Mouse (Mus musculus): Measurements from ENCODE around the gene Nfkbil1. TPM values are rescaled to one million over a fixed set of nuclear protein-coding genes. Genes with fewer than 3 reads are reported as not detected.

Gene Nfkbil1
- polyA plus RNA-seq, 1 experiment from 2014 or later = 5.2 TPM

DNA sequence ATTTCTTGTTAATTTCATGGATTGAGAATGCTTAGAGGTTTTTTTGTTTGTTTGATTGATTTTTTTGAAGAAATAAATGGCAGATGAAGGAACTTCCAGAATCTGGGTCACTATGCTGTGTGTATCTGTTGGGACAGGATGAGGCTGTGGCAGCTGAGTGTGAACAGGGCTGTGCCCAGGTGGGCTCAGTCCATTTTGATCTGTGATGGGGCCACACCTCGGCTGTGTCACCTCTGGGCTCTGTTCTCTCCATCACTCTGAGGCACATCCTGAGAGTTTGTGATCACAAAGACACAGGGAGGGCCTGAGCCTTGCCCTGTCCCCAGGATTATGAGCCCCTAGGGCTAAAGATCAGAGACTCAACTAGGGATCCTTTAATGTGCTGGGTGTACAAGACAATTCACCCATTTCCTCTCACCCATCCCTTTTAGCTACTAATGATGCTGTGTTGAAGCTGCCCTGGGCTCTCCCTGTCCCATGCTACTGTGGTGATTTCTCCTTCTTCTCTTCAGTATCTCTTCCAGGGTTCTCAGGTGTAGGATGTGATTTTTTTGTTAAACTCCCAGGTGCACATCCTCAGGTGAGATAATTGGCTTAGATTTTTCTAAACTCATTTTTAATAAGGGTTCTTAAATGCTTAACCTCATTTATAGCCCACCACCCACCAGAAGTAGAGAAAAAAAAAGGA lies 32.0 kb upstream of the Nfkbil1 start:
- Histone ChIP-seq H3K4me3 (ENCODE audit: low read depth, low read length) (no peak overlapping the region), H3K27ac (ENCODE audit: low read depth, low read length) (no peak overlapping the region), H3K27me3 (replicated peaks; ENCODE audit: control insufficient read depth, insufficient read depth, low read length) (no peaks in the 10 kb centered on the region), H3K4me2 (ENCODE audit: low read length) (no peak overlapping the region), H3K36me3 (ENCODE audit: control insufficient read depth, insufficient read depth, low read length) (no peaks in the 10 kb centered on the region), H3K4me1 (ENCODE audit: control insufficient read depth, insufficient read depth, low read length) (no peaks in the 10 kb centered on the region), H3K9me3 (replicated peaks; ENCODE audit: control insufficient read depth, low read length) (no peaks in the 10 kb centered on the region), H3K9ac (ENCODE audit: low read length) (no peak overlapping the region)
- DNase-seq (ENCODE audit: low spot score) (no peak), ATAC-seq (no peak)
- 94% methylated on average over 1 of the region's 1 CpGs for WGBS

- Histone ChIP-seq H3K9ac (ENCODE audit: low read length) (peak overlapping the region; percentile 69), H3K4me3 (ENCODE audit: low read depth, low read length) (peak overlapping the region; percentile 57), H3K4me2 (ENCODE audit: low read length) (peak overlapping the region; percentile 90), H3K36me3 (ENCODE audit: control insufficient read depth, insufficient read depth, low read length) (no peaks in the 10 kb centered on the region), H3K27ac (ENCODE audit: low read depth, low read length) (no peak overlapping the region), H3K27me3 (replicated peaks; ENCODE audit: control insufficient read depth, insufficient read depth, low read length) (0 out of 2 replicates have a peak, but pooled peaks cover 3% of the 10 kb centered on the region), H3K4me1 (ENCODE audit: control insufficient read depth, insufficient read depth, low read length) (no peaks in the 10 kb centered on the region), H3K9me3 (replicated peaks; ENCODE audit: control insufficient read depth, low read length) (no peaks in the 10 kb centered on the region)
- ATAC-seq (peak; percentile 16), DNase-seq (ENCODE audit: low spot score) (no peak)
- WGBS = 0% methylated on average over 31 of the region's 31 CpGs
Measured at GRCm38 (mm10) chr17:35263523-35263883, 27.9 kb upstream of the Nfkbil1 start.

DNA sequence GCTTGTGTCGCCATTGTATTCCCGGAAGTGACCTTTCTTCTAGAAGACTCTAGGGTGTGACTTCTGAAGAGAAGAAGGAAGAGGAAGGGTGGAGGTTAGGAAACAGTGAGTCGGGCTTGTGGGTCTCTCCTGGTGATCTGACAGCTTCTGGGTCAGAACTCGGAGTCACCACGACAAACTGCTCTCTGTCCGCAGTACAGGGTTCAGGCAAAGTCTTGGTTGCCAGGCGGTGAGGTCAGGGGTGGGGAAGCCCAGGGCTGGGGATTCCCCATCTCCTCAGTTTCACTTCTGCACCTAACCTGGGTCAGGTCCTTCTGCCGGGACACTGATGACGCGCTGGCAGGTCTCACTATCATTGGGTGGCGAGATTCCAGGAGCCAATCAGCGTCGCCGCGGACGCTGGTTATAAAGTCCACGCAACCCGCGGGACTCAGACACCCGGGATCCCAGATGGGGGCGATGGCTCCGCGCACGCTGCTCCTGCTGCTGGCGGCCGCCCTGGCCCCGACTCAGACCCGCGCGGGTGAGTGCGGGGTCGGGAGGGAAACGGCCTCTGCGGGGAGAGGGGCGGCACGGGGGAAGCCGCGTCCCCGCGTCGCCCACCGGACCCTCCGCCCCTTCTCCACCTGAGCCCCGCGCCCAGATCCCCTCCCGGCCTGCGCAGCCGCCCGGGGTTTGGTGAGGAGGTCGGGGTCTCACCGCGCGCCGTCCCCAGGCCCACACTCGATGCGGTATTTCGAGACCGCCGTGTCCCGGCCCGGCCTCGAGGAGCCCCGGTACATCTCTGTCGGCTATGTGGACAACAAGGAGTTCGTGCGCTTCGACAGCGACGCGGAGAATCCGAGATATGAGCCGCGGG lies 27.3 kb upstream of the Nfkbil1 start, which contains the start of gene H2-D1:
H2-D1 (plus strand) TSS at position 67 of the 859 bp plus-strand sequence.
- H3K4me3 ChIP-seq (ENCODE audit: low read depth, low read length) = peak within 1 kb of the TSS; percentile 57
- peak within 1 kb of the TSS; percentile 69 for H3K9ac ChIP-seq (ENCODE audit: low read length)
- H3K27ac ChIP-seq (ENCODE audit: low read depth, low read length) = no peak within 1 kb of the TSS
- 1% methylated on average over 63 of the region's 73 CpGs for WGBS
- peak within 1 kb of the TSS; percentile 90 for H3K4me2 ChIP-seq (ENCODE audit: low read length)
- no peaks in the 10 kb centered on the region for H3K9me3 ChIP-seq (replicated peaks; ENCODE audit: control insufficient read depth, low read length)
- H3K27me3 ChIP-seq (replicated peaks; ENCODE audit: control insufficient read depth, insufficient read depth, low read length) = 0 out of 2 replicates have a peak, but pooled peaks cover 3% of the 10 kb centered on the region
- H3K4me1 ChIP-seq (ENCODE audit: control insufficient read depth, insufficient read depth, low read length) = no peaks in the 10 kb centered on the region
- ATAC-seq = peak; percentile 93
- peak; percentile 93 for DNase-seq (ENCODE audit: low spot score)
- H3K36me3 ChIP-seq (ENCODE audit: control insufficient read depth, insufficient read depth, low read length) = no peaks in the 10 kb centered on the region

DNA sequence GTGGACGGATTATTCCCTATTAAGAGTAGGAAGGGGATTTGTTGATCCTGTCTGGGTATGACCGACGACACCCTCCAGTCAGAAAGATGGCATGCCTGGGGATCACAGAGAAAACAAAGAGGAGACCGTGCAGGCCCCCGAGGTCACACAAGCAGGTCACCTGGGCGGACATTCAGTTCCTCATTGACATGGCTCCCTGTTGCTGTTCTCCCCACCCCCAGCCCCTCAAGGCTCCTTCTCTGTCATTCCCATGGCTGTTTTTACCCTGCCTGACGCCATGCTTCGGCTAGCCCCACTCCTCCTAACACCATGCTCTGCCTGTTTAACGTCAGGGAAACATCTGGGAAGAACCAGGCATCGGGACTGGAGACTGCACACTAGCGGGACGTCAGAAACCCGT lies 26.1 kb upstream of the Nfkbil1 start:
- no peak overlapping the region for H3K9ac ChIP-seq (ENCODE audit: low read length)
- 0 out of 2 replicates have a peak, but pooled peaks cover 3% of the 10 kb centered on the region for H3K27me3 ChIP-seq (replicated peaks; ENCODE audit: control insufficient read depth, insufficient read depth, low read length)
- no peak overlapping the region for H3K4me2 ChIP-seq (ENCODE audit: low read length)
- H3K4me1 ChIP-seq (ENCODE audit: control insufficient read depth, insufficient read depth, low read length) = no peaks in the 10 kb centered on the region
- 75% methylated on average over 13 of the region's 13 CpGs for WGBS
- H3K36me3 ChIP-seq (ENCODE audit: control insufficient read depth, insufficient read depth, low read length) = no peaks in the 10 kb centered on the region
- DNase-seq (ENCODE audit: low spot score) (no peak), ATAC-seq (no peak)
- H3K4me3 ChIP-seq (ENCODE audit: low read depth, low read length) = no peak overlapping the region
- no peak overlapping the region for H3K27ac ChIP-seq (ENCODE audit: low read depth, low read length)
- no peaks in the 10 kb centered on the region for H3K9me3 ChIP-seq (replicated peaks; ENCODE audit: control insufficient read depth, low read length)

DNA sequence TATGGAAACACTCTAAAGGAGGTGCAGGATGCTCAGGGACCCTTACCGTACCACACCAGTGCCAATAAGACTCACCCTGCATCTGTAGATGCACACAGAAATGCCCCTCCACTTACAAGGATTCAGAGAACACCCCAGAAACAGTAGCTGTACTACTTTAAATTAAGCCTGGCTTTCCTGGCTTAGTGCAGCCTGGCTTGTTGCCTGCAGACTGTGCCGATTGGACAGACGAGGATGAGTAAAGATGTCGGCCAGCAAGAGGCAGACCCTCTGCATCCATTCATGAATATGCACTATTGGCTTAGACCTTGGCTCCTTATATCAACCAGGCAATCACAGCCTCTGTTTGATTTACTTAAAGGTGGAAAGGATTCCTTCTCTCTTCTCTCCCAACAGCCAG lies 24.0 kb upstream of the Nfkbil1 start:
- Histone ChIP-seq H3K9ac (ENCODE audit: low read length) (no peak overlapping the region), H3K4me1 (ENCODE audit: control insufficient read depth, insufficient read depth, low read length) (no peaks in the 10 kb centered on the region), H3K36me3 (ENCODE audit: control insufficient read depth, insufficient read depth, low read length) (0 out of 2 replicates have a peak, but pooled peaks cover 2% of the 10 kb centered on the region), H3K27ac (ENCODE audit: low read depth, low read length) (no peak overlapping the region), H3K4me3 (ENCODE audit: low read depth, low read length) (no peak overlapping the region), H3K27me3 (replicated peaks; ENCODE audit: control insufficient read depth, insufficient read depth, low read length) (0 out of 2 replicates have a peak, but pooled peaks cover 3% of the 10 kb centered on the region), H3K9me3 (replicated peaks; ENCODE audit: control insufficient read depth, low read length) (no peaks in the 10 kb centered on the region), H3K4me2 (ENCODE audit: low read length) (no peak overlapping the region)
- ATAC-seq (no peak), DNase-seq (ENCODE audit: low spot score) (no peak)
- WGBS = 73% methylated on average over 4 of the region's 4 CpGs

DNA sequence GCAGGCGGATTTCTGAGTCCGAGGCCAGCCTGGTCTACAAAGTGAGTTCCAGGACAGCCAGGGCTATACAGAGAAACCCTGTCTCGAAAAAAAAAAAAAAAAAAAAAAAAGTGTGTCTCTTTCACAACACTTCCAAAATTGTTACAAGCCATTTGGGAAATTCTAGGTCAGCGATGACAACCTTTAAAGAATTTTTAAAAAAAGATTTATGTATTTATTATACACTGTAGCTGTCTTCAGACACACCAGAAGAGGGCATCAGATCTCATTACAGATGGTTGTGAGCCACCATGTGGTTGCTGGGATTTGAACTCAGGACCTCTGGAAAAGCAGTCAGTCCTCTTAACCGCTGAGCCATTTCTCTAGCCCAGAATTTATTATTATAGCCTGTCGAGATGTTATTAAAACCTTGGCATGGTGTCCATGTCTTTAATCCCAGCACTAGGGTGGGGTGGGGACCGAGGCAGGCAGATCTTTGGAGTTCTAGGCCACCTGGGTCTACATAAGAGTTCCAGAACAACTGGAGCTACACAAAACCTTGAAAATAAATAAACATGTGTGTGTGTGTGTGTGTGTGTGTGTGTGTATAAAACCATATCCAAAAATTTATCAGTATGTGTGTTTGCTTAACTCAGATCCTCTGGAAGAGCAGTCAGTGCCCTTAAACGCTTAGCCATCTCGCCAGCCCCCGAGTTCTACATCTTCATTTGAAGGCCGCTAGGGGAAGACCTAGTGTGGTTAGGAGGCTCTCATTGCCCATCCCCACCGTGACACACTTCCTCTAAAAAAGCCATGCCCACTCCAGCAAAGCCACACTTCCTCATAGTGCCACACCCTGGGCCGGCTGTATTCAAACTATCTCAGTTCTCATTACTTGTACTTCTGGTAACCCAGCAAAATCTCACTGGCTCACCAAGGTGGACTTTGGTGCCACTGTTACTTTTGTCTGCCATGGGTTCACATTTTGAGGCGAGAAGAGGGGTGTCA lies 23.2 kb upstream of the Nfkbil1 start:
- ATAC-seq (no peak), DNase-seq (ENCODE audit: low spot score) (no peak)
- Histone ChIP-seq H3K27me3 (replicated peaks; ENCODE audit: control insufficient read depth, insufficient read depth, low read length) (0 out of 2 replicates have a peak, but pooled peaks cover 3% of the 10 kb centered on the region), H3K4me2 (ENCODE audit: low read length) (no peak overlapping the region), H3K4me1 (ENCODE audit: control insufficient read depth, insufficient read depth, low read length) (no peaks in the 10 kb centered on the region), H3K4me3 (ENCODE audit: low read depth, low read length) (no peak overlapping the region), H3K9me3 (replicated peaks; ENCODE audit: control insufficient read depth, low read length) (no peaks in the 10 kb centered on the region), H3K9ac (ENCODE audit: low read length) (no peak overlapping the region), H3K27ac (ENCODE audit: low read depth, low read length) (no peak overlapping the region), H3K36me3 (ENCODE audit: control insufficient read depth, insufficient read depth, low read length) (peaks cover 10% of the 10 kb centered on the region)
- 66% methylated on average over 13 of the region's 14 CpGs for WGBS

- no peak overlapping the region for H3K27ac ChIP-seq (ENCODE audit: low read depth, low read length)
Measured at GRCm38 (mm10) chr17:35257824-35258491, 22.4 kb upstream of the Nfkbil1 start.

DNA sequence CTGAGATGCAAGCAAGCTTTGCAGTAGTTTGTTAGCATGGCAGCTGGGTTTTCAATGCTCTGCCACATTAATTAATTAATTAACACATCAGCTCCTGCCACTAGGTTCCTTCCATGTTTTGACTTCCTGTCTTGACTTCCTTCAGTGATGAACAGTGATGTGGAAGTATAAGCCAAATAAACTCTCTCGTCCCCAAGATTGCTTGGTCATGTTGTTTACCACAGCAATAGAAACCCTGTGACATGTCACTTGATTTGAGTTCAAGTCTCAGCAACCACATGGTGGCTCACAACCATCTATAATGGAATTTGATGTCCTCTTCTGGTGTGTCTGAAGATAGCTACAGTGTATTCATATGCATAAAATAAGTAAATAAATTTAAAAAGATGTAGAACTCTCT lies 21.8 kb upstream of the Nfkbil1 start:
- Histone ChIP-seq H3K4me1 (ENCODE audit: control insufficient read depth, insufficient read depth, low read length) (no peaks in the 10 kb centered on the region), H3K9me3 (replicated peaks; ENCODE audit: control insufficient read depth, low read length) (no peaks in the 10 kb centered on the region)

More at GRCm38 (mm10) chr17:35257824-35258491, 22.4 kb upstream of the Nfkbil1 start:
- peaks cover 19% of the 10 kb centered on the region for H3K36me3 ChIP-seq (ENCODE audit: control insufficient read depth, insufficient read depth, low read length)
- H3K27me3 ChIP-seq (replicated peaks; ENCODE audit: control insufficient read depth, insufficient read depth, low read length) = 0 out of 2 replicates have a peak, but pooled peaks cover 3% of the 10 kb centered on the region
- peak; percentile 93 for DNase-seq (ENCODE audit: low spot score)
- peak overlapping the region; percentile 4; the same call in 1 of the 2 replicates for H3K9ac ChIP-seq (ENCODE audit: low read length)
- no peaks in the 10 kb centered on the region for H3K9me3 ChIP-seq (replicated peaks; ENCODE audit: control insufficient read depth, low read length)
- no peaks in the 10 kb centered on the region for H3K4me1 ChIP-seq (ENCODE audit: control insufficient read depth, insufficient read depth, low read length)
- peak overlapping the region; percentile 32; the same call in 1 of the 2 replicates for H3K4me2 ChIP-seq (ENCODE audit: low read length)
- 11% methylated on average over 17 of the region's 17 CpGs for WGBS
- H3K4me3 ChIP-seq (ENCODE audit: low read depth, low read length) = no peak overlapping the region
- 0 out of 2 replicates have a peak, but pooled peaks have one; percentile 11 for ATAC-seq

More for the DNA sequence above, 21.8 kb upstream of the Nfkbil1 start:
- WGBS = 79% methylated on average over 1 of the region's 1 CpGs
- Histone ChIP-seq H3K36me3 (ENCODE audit: control insufficient read depth, insufficient read depth, low read length) (peaks cover 24% of the 10 kb centered on the region), H3K27ac (ENCODE audit: low read depth, low read length) (no peak overlapping the region), H3K4me2 (ENCODE audit: low read length) (no peak overlapping the region), H3K27me3 (replicated peaks; ENCODE audit: control insufficient read depth, insufficient read depth, low read length) (0 out of 2 replicates have a peak, but pooled peaks cover 3% of the 10 kb centered on the region), H3K4me3 (ENCODE audit: low read depth, low read length) (no peak overlapping the region), H3K9ac (ENCODE audit: low read length) (no peak overlapping the region)
- ATAC-seq (no peak), DNase-seq (ENCODE audit: low spot score) (no peak)
